Comparison of ENCODE assay signal across 8 mouse cellular contexts in the genomic region with DNA sequence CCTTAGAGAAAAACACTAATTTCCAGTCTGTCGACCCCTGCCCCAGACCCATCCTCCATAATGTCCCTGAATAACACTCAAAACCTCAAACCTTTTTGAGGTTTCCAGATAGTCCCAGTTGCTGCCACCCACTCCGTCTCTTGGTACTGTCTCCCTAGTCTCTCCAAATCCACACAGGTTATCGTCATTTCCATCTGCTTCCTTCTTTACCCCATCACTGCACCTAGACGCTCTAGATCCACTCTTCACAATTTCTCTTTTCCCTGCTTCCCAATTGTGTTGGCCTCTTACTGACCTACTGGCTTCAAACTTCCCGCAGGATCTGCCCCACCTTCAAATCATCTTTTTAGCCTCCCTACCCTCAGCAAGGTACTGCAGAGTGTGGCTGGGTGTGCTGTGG. TPM values are rescaled to one million over a fixed set of nuclear protein-coding genes. Genes with fewer than 3 reads are reported as not detected.
DNase-seq lines count a peak whose midpoint lies in the region; ATAC-seq lines count a peak whose summit lies in the region.

No protein-coding gene starts in this region.

- H3K27me3 ChIP-seq in heart, embryonic 14.5 days (ENCODE audit: control insufficient read depth, insufficient read depth, low read length), result no peaks in the 10 kb centered on the region
- H3K27me3 ChIP-seq in hindbrain, embryonic 13.5 days, result no peaks in the 10 kb centered on the region
- H3K27me3 ChIP-seq in midbrain, embryonic 10.5 days (ENCODE audit: low read depth, poor library complexity, severe bottlenecking), result no peaks in the 10 kb centered on the region

- DNase-seq in heart, adult 18-20 months, result no peak
- DNase-seq in midbrain, embryonic 10.5 days (ENCODE audit: low spot score), result no peak
- DNase-seq in cerebellum, postnatal 4 days (ENCODE audit: low spot score in 2 of 2), result no peak
- DNase-seq in yolk sac, embryonic 10.5 days (ENCODE audit: low spot score), result no peak
- DNase-seq in thymus, postnatal 10 days (ENCODE audit: low spot score in 2 of 2), result no peak

- no peak for ATAC-seq in heart, embryonic 14.5 days (ENCODE audit: insufficient number of reproducible peaks, insufficient read depth, low FRiP score, low read depth)
- no peak for ATAC-seq in hindbrain, embryonic 13.5 days (ENCODE audit: low FRiP score)

- H3K9ac ChIP-seq in heart, embryonic 14.5 days (ENCODE audit: low read length), result peak overlapping the region; percentile 80
- peak overlapping the region; percentile 65; the same call in 1 of the 2 replicates for H3K9ac ChIP-seq in hindbrain, embryonic 13.5 days

- H3K9me3 ChIP-seq in heart, embryonic 14.5 days (ENCODE audit: control insufficient read depth, low read length), result no peaks in the 10 kb centered on the region
- no peaks in the 10 kb centered on the region for H3K9me3 ChIP-seq in hindbrain, embryonic 13.5 days
- no peaks in the 10 kb centered on the region for H3K9me3 ChIP-seq in midbrain, embryonic 10.5 days (replicated peaks)

- WGBS in heart, embryonic 14.5 days, result 18% methylated on average over 5 of the region's 5 CpGs
- 29% methylated on average over 5 of the region's 5 CpGs for WGBS in hindbrain, embryonic 13.5 days
- WGBS in midbrain, embryonic 10.5 days, result 29% methylated on average over 5 of the region's 5 CpGs

- H3K27ac ChIP-seq in heart, embryonic 14.5 days (replicated peaks in 1 of 2; ENCODE audit: control insufficient read depth in 1 of 2, insufficient read depth in 1 of 2, low read depth in 2 of 2, low read length in 2 of 2), result peak overlapping the region in 1 of 2 experiments; percentile 83; a peak in 2 of 4 replicates
- 0 out of 2 replicates have a peak overlapping the region, but pooled peaks have one; percentile 17 for H3K27ac ChIP-seq in brown adipose tissue, adult 24 weeks (replicated peaks; ENCODE audit: low read depth, low read length)
- no peak overlapping the region for H3K27ac ChIP-seq in hindbrain, embryonic 13.5 days
- peak overlapping the region; percentile 87 for H3K27ac ChIP-seq in midbrain, embryonic 10.5 days (replicated peaks)

- peaks cover 9 to 22% of the 10 kb centered on the region in 2 experiments for H3K4me1 ChIP-seq in heart, embryonic 14.5 days (ENCODE audit: control insufficient read depth in 2 of 2, insufficient read depth in 2 of 2, low read length in 2 of 2)
- H3K4me1 ChIP-seq in brown adipose tissue, adult 24 weeks (ENCODE audit: control insufficient read depth, insufficient read depth, insufficient read length, low read length), result peaks cover 4% of the 10 kb centered on the region; the same call in 1 of the 2 replicates
- H3K4me1 ChIP-seq in hindbrain, embryonic 13.5 days (replicated peaks), result peaks cover 22% of the 10 kb centered on the region
- H3K4me1 ChIP-seq in midbrain, embryonic 10.5 days, result peaks cover 29% of the 10 kb centered on the region

- peaks cover 25% of the 10 kb centered on the region for H3K36me3 ChIP-seq in heart, embryonic 14.5 days (ENCODE audit: control insufficient read depth, insufficient read depth, low read length)
- H3K36me3 ChIP-seq in hindbrain, embryonic 13.5 days, result peaks cover 6% of the 10 kb centered on the region
- H3K36me3 ChIP-seq in midbrain, embryonic 10.5 days, result peaks cover 31% of the 10 kb centered on the region

- H3K4me3 ChIP-seq in heart, embryonic 14.5 days (ENCODE audit: control insufficient read depth in 1 of 2, insufficient read depth in 1 of 2, low read depth in 1 of 2, low read length in 2 of 2), result peak overlapping the region; percentile 61 to 72
- H3K4me3 ChIP-seq in brown adipose tissue, adult 24 weeks (ENCODE audit: insufficient read depth, low read depth, low read length), result peak overlapping the region; percentile 73
- peak overlapping the region; percentile 38 for H3K4me3 ChIP-seq in hindbrain, embryonic 13.5 days
- H3K4me3 ChIP-seq in midbrain, embryonic 10.5 days, result peak overlapping the region; percentile 63

- H3K4me2 ChIP-seq in heart, embryonic 14.5 days (ENCODE audit: low read length), result peak overlapping the region; percentile 71
- H3K4me2 ChIP-seq in hindbrain, embryonic 13.5 days, result peak overlapping the region; percentile 82

RNA-seq across cellular contexts. Expression of gene Rab13, which starts 7.6 kb away (rescaled TPM):
- polyA plus RNA-seq in heart, embryonic 14.5 days (2014; fragmentation: Nextera tagmentation; extraction: Ambion mirVana), result 12.1 and 12.6 TPM in 2 replicates
- total RNA-seq in heart, adult 18-20 months (2021), result 1 to 10 TPM; 4.2 to 4.9 TPM
- 11.5 and 16.6 TPM in 2 replicates for polyA plus RNA-seq in brown adipose tissue, adult 24 weeks (2012; ENCODE audit: insufficient read depth, insufficient read length, missing spikeins)
- 28.9 and 29.8 TPM in 2 replicates for polyA plus RNA-seq in hindbrain, embryonic 13.5 days (2015; fragmentation: Nextera tagmentation; extraction: Ambion mirVana)
- 25.8 and 26.8 TPM in 2 replicates for polyA plus RNA-seq in midbrain, embryonic 10.5 days (2016; fragmentation: Nextera tagmentation; extraction: Ambion mirVana)

RNA-seq across cellular contexts. Expression of gene Rps27, which starts 7.7 kb away (rescaled TPM):
- 1,133 and 1,344 TPM in 2 replicates for polyA plus RNA-seq in heart, embryonic 14.5 days (2014; fragmentation: Nextera tagmentation; extraction: Ambion mirVana)
- total RNA-seq in heart, adult 18-20 months (2021), result 1,000 to 10,000 TPM; 1,057 to 1,251 TPM
- polyA plus RNA-seq in brown adipose tissue, adult 24 weeks (2012; ENCODE audit: insufficient read depth, insufficient read length, missing spikeins), result 67.2 and 808 TPM in 2 replicates
- 1,053 and 1,153 TPM in 2 replicates for polyA plus RNA-seq in hindbrain, embryonic 13.5 days (2015; fragmentation: Nextera tagmentation; extraction: Ambion mirVana)
- polyA plus RNA-seq in midbrain, embryonic 10.5 days (2016; fragmentation: Nextera tagmentation; extraction: Ambion mirVana), result 1,039 and 1,132 TPM in 2 replicates

RNA-seq across cellular contexts. Expression of gene Jtb, which starts 10.3 kb away (rescaled TPM):
- polyA plus RNA-seq in heart, embryonic 14.5 days (2014; fragmentation: Nextera tagmentation; extraction: Ambion mirVana), result 95.1 and 96.7 TPM in 2 replicates
- total RNA-seq in heart, adult 18-20 months (2021), result 10 to 100 TPM; 51.7 to 54.8 TPM
- 68.2 and 97.4 TPM in 2 replicates for polyA plus RNA-seq in brown adipose tissue, adult 24 weeks (2012; ENCODE audit: insufficient read depth, insufficient read length, missing spikeins)
- polyA plus RNA-seq in hindbrain, embryonic 13.5 days (2015; fragmentation: Nextera tagmentation; extraction: Ambion mirVana), result 87.8 and 96.1 TPM in 2 replicates
- polyA plus RNA-seq in midbrain, embryonic 10.5 days (2016; fragmentation: Nextera tagmentation; extraction: Ambion mirVana), result 93.6 and 96.3 TPM in 2 replicates

RNA-seq across cellular contexts. Expression of gene Creb3l4, which starts 22.2 kb away (rescaled TPM):
- 1.9 and 3.5 TPM in 2 replicates for polyA plus RNA-seq in heart, embryonic 14.5 days (2014; fragmentation: Nextera tagmentation; extraction: Ambion mirVana)
- under 1 TPM in 1 of 2 experiments, not detected in 1; 0.41 TPM for total RNA-seq in heart, adult 18-20 months (2021)
- polyA plus RNA-seq in brown adipose tissue, adult 24 weeks (2012; ENCODE audit: insufficient read depth, insufficient read length, missing spikeins), result not detected in 2 replicates
- 3.0 TPM in 2 replicates for polyA plus RNA-seq in hindbrain, embryonic 13.5 days (2015; fragmentation: Nextera tagmentation; extraction: Ambion mirVana)
- 4.6 and 4.9 TPM in 2 replicates for polyA plus RNA-seq in midbrain, embryonic 10.5 days (2016; fragmentation: Nextera tagmentation; extraction: Ambion mirVana)

RNA-seq across cellular contexts. Expression of gene Slc39a1, which starts 26.8 kb away (rescaled TPM):
- polyA plus RNA-seq in heart, embryonic 14.5 days (2014; fragmentation: Nextera tagmentation; extraction: Ambion mirVana), result 86.6 and 88.2 TPM in 2 replicates
- 10 to 100 TPM; 62.0 to 65.5 TPM for total RNA-seq in heart, adult 18-20 months (2021)
- polyA plus RNA-seq in brown adipose tissue, adult 24 weeks (2012; ENCODE audit: insufficient read depth, insufficient read length, missing spikeins), result 46.7 and 53.9 TPM in 2 replicates
- polyA plus RNA-seq in hindbrain, embryonic 13.5 days (2015; fragmentation: Nextera tagmentation; extraction: Ambion mirVana), result 52.7 and 54.9 TPM in 2 replicates
- polyA plus RNA-seq in midbrain, embryonic 10.5 days (2016; fragmentation: Nextera tagmentation; extraction: Ambion mirVana), result 69.6 and 81.8 TPM in 2 replicates
